Mouse (Mus musculus): Measurements from ENCODE around the gene Oxld1.

The Oxld1 gene

DNA sequence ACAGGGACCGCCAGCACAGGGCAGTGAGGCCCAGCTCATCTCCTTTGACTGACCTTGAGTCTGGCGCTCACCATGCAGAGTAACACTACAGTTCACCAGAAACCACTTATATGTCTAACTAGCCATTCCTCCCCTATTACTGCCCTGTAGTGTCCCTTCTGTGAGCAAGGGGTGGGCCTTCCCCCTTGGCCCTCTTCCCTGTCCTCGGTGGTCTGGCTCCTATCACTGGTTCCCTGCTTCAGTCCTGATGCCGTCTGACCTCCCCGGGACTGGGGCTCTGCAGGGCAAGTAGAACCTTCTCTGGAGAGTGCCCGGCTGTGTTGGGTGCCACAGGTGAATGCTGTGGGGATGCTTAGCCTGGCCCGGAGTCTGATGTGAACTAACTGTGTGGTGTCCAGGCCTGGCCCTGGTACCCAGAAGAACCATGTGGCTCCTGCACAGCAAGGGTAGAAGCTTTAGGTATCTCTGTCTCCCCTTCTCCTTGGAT lies 25.6 kb upstream of the Oxld1 start:
- DNase-seq (ENCODE audit: low spot score), result no peak

DNA sequence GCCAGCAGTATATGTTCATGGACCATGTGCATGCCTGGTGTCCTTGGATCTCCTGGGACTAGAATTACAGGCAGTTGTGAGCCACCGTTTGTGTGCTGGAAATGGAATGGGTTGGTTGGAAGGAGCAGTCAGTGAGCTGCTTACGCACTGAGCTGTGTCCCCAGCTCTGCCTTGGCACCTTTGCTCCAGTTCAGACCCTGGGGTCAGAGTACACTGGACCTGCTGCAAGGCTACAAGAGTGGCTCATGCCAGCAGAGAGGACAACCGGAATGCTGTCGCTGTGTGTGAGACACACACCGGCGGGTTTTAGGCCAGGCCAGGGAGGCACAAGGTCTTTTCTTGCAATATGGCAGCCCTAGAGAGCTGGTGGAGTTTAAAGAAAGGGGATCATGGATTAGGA lies 14.2 kb upstream of the Oxld1 start:
- DNase-seq (ENCODE audit: low spot score), result no peak

DNA sequence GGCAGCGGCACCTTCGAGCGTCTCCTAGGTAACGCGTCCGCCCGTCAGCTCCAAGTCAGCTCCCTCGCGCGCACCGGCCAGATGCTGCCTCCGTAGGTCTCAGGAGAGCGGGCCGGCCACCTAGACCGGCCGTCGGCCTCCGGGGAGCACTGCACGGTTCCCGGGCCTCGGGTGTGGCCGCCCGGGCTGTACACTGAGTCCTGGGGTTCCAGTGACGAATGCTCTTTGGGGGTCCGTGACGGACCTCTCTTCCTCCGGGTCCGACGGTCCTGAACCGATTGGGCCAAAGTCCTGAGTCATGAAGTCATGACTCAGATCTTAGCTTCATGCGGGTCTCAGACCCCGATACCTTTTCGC lies 9.8 kb upstream of the Oxld1 start:
- DNase-seq (ENCODE audit: low spot score), result no peak

DNA sequence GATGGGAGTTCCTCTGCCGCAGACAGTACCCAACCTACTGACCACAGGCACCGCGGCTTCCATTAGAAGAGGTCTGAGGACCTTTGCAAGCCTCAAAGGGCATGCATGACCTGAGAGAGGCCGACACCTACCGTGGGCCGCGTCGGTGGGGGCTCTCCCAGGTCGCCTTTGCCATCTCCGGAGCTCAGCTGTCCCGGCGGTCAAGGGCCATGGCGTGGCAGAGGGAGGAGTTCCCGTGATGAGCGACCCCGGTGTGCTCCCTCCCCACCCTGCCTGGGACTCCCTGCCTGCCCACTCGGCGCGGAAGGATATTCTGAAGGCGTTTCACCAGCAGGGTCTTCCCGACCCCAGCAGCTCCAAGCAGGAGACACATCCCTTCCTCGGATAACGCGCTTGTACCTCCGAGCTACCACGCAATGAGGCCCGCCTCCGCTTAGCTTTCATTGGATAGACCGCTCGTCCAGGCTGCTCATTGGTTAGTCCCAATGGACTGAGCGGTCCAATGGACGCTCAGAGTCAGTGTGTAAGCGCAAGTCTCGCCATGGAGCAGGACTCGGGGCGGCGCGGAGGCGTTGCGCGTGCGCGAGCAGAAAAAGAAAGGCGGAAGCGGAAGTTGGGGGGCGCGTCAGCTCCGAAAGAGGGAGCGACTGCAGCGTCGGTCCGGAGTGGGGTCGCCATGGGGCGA lies 9.3 kb upstream of the Oxld1 start, which contains the start of gene Arl16:
Gene Arl16 (minus strand): TSS at position 557 of the 685 bp plus-strand sequence.
- peak; percentile 94 for DNase-seq (ENCODE audit: low spot score)

DNA sequence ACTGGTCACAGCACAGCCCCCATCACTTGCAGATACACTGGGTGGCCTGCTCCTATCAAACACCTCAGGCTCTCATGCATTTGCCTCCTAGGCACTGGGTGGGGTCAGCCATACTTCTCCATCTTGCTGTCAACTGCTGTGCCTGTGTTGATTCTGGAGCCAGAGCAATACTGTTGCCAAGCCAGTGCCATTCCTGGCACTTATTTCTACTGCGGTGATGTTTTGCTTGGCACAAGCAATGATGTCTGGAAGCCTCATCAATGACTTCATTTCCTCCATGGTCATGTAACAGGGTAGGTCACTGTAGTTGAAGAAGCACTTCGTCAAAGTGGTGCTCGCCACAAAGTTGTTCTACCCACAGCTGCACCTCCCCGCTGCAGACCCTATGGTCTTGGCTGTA lies 7.7 kb upstream of the Oxld1 start:
- DNase-seq (ENCODE audit: low spot score), result no peak

DNA sequence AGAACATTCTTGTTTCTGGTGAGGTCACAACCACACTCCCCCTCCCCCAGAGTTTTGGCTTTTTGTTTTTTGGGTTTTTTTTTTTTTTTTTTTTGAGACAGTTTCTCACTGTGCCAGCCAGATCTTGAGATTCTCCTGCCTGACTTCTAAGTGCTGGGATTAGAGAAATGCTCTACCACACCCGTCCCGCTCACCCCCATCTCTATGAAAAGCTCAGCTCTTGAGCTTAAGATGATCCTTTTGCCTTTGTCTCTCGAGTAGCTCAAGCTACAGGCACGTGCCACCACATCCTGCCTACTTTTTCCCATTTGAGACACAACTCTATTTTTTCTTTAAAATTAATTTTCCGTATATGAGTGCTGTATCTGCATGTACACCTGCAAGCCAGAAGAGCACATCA lies 6.5 kb upstream of the Oxld1 start:
- no peak for DNase-seq (ENCODE audit: low spot score)

DNA sequence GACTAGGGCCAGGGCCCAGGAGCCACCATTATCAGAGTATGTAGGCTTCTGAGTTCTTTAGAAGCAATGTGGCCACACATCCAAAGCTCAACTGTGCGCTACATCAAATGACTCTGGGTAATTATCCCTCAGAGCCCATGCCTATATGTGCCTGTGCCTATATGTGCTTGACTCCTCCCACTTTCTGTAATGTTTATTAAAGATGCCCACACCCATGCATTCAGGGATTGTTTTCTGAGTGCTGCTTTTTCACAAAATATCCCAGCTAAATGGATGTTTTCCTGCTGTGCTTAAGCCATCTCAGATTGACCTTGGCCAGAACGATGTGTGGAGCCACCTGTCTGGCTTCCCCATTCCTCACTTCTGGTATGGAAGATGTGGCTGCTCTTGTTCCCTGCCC lies 5.7 kb upstream of the Oxld1 start:
- DNase-seq (ENCODE audit: low spot score), result no peak

DNA sequence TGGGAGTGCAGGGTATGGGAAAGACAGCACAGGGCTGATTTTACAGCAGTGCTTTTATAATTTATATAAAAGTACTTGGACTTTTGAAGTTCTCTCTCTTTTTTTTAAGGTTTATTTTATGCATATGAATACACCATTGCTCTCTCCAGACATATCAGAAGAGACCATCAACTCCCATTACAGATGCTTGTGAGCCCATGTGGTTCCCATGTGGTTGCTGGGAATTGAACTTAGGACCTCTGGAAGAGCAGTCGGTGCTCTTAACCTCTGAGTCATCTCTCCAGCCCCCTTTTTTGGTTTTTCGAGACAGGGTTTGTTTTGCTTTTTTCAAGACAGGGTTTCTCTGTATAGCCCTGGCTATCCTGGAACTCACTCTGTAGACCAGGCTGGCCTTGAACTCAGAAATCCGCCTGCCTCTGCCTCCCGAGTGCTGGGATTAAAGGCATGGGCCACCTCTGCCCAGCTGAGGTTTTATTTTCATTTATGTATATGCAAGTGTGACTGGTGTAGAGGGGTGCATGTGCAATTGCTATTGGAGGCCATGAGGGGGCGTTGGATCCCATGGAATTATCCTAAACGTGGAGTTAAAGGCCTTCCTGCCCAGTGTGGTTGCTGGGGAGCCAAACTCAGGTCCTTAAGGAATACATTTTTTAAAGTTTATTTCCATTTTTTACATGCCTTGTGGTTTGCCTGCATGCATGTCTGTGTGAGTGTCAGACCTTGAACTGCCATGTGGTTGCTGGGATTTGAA lies 1.2 kb upstream of the Oxld1 start:
- no peak for DNase-seq (ENCODE audit: low spot score)

DNA sequence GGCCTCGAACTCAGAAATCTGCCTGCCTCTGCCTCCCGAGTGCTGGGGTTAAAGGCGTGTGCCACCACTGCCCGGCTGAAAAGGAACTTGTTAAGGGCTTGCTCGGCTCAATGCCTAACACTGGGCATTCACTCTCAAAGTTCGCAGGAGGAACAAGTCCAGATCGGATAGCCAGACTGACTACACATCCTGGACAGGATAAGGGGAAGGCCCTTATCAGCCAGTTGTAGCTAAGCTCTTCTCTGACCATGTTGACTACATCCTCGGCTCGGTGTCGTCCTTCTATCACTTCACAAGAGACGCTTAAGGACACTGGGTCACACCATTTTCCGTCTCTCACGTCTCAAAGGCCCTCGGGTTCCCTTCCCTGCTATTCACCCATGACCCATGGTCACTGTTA lies 498 bp downstream of the Oxld1 start:
- no peak for DNase-seq (ENCODE audit: low spot score)

DNA sequence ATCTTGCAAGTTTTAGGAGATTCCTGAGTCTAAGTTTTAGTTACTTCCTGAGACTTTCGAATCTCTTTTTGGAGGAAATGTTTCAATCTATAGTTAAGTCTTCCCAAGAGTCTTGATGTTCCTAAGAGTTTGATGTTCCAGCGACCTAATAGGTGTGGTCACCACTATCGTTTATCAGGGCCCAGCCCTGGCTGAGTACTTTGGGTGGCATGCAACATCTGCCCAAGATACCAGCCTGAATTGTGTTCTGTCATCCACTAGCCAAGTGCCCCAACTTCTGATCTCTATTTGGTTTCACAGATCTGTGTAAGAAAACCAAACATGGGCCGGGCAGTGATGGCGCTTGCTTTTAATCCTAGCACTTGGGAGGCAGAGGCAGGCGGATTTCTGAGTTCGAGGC lies 2.5 kb downstream of the Oxld1 start:
- no peak for DNase-seq (ENCODE audit: low spot score)

DNA sequence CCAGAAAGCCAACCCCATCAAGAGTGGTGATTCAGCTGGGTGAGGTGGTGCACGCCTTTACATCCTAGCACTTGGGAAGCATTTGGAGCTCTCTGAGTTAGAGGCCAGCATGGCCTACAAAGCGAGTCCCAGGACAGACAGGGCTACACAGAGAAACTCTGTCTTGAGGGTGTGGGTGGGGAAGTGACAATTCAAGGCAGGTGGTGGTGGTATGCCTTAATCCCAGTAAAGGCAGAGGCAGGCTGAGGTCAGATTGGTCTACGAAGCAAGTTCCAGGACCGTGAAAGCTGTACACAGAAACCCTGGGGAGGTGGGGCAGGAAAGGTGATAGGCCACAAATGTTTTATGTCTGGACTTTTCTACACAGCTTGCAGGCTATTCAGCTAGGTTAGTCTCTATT lies 2.9 kb downstream of the Oxld1 start:
- DNase-seq (ENCODE audit: low spot score), result no peak

DNA sequence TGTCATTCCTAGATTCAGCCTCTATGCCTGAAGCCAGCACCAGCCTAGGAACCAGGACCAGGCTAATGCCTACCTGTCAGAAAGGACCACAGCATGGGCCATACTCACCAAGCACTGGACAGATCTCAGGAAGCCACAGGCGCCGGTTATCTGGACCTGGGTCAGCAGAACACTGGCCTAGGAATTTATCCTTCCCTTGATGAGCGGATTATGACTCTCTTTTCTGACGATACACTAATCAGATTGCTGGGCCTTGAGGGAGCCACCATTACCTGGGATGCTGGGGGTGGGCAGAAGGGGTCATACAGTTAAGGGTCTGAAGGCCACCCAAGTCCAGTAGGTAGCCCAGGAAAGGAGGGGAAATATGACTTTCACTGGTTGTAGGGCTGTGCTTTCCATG lies 4.6 kb downstream of the Oxld1 start, which contains the start of gene Pde6g:
Gene Pde6g (minus strand): TSS at position 195 of the 400 bp plus-strand sequence.
- no peak for DNase-seq (ENCODE audit: low spot score)

DNA sequence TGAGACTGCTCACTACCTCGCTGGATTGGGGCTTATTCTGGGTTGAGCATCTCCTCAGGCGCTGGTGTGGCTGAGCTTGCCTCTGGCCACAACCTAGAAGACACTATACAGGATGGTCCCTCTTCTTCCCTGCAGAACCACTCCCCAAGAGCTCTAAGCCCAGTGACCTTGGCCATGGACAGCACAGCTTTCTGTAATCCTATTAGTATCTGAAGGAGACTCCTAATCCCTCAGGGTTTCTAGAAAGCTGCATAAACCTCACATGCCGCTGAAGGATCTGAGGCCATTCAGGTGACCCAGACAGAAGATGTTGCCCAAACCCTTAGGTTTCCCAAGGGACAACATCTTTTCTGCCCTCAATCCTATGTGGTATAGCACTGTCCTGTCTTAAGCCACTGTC lies 5.6 kb downstream of the Oxld1 start:
- DNase-seq (ENCODE audit: low spot score), result no peak

DNA sequence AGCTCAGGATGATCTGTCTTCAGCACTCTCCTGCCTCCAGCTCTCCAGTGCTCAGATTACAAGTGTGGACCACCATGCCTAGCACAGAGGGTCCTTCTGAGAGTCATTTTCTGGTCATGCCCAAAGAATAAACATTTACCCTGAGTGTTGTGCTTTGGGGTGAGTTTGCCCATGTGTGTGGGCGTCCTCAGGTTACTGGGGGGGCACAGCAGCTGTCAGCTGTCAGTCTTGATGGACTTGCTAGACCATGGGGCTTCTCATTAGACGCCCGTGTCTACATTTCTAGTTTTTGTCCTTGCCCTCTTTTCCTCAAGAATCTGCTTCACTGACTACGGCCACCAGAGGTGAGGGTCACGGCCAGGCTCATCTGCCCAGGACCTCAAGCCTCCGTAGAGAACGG lies 10.7 kb downstream of the Oxld1 start:
- no peak for DNase-seq (ENCODE audit: low spot score)

DNA sequence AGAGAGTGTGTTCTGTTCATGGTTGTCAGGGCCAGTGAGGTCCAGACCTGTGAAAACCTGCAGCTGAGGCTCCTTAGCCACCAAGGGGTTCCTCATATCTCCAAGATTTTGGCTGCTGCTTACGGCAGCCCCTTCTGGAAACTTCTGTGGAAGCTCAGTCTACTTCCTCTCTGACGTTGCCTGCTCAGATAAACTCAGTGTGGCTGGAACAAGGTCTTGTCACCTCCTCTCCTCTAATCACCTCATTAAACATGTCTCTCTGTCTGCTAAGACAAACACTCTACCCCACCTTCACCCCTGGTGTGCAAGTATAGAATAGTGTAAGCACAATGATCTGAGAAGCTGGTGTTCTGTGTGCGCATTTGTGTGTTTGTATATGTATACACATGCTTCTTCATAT lies 12.4 kb downstream of the Oxld1 start:
- no peak for DNase-seq (ENCODE audit: low spot score)

DNA sequence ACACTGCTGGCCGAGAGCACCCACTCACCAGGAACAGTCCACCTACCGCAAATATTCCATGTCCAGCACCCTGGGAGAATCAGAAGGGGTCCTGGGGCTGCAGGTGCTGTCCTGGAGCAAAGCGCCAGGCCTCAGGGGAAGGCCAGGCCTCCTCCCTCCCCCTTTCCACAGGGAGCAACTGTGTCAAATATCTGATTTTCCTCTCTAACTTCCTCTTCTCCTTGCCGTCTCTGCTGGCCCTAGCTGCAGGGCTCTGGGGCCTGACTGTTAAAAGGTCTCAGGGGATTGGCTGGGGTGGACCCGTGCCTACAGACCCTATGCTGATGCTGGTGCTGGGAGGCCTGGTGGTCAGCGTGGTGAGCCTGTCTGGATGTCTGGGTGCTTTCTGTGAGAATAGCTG lies 13.8 kb downstream of the Oxld1 start:
- DNase-seq (ENCODE audit: low spot score), result no peak

DNA sequence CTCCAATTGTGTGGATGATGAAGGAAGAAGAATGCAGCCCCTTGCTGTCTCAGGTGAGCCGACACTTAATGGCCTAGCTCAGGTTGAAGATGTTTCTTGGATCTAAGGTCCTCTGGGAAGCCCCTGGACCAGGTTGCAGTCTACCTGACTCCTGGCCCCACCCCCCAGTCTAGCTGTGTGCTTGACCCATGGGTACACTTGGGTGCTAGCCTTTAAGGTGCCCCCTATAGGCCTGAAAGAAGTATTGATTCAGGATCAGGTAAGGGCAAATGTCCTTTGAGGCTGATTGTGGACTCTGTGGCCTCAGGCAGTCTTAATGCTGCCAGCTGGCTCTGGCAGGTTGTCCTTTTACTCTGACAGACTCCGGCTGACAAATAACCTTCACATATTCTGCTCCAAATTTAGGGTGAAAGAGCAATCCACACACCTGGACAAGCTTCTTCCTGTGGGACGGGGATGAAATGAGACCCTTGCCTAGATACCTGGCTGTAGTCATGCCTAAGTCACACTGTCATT lies 15.0 kb downstream of the Oxld1 start:
- no peak for DNase-seq (ENCODE audit: low spot score)

DNA sequence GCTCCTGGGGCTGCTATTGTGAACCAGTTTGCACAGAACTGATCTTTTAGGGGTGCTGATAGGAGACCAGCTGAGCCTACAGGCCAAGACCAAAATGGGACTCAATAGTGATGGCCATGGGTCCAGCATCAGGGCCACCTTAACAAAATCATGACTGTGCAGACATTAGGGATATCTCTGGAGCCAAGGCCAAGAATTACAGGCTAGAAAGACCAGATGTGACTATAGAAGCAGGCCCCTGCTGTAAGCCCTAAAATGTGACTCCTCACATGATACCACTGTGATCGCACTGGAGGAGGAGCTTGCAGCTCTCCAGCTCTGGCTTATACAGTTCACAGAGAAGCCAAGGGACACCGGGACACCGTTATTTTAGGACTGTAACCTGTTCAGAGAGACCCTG lies 15.5 kb downstream of the Oxld1 start, which contains the start of gene Tspan10:
Gene Tspan10 (plus strand): TSS at position 301 of the 400 bp plus-strand sequence.
- DNase-seq (ENCODE audit: low spot score), result no peak

DNA sequence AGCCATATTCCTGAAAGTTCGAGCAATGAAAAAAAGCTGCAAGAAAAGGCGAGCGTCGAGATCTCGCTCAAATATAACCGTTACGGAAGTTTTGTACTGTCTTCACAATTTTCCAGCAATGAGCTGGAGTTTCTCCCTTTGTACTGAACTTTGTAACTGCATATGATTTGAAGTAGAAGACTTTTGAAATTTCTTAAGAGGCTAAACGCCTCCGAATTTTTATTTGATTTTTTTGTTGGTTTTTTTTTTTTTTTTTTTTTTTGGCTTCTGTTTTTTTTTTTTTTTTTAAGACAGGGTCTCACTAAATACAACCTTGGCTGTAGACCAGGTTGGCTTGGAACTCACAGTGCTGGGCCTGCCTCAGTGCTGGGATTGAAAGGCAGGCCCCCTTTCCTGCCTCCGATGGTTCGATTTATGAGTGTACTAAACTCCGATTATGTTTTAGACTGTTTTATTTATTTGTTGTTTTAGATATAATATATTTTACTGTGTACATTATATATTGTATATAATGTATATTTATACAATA lies 19.9 kb downstream of the Oxld1 start:
- no peak for DNase-seq (ENCODE audit: low spot score)

DNA sequence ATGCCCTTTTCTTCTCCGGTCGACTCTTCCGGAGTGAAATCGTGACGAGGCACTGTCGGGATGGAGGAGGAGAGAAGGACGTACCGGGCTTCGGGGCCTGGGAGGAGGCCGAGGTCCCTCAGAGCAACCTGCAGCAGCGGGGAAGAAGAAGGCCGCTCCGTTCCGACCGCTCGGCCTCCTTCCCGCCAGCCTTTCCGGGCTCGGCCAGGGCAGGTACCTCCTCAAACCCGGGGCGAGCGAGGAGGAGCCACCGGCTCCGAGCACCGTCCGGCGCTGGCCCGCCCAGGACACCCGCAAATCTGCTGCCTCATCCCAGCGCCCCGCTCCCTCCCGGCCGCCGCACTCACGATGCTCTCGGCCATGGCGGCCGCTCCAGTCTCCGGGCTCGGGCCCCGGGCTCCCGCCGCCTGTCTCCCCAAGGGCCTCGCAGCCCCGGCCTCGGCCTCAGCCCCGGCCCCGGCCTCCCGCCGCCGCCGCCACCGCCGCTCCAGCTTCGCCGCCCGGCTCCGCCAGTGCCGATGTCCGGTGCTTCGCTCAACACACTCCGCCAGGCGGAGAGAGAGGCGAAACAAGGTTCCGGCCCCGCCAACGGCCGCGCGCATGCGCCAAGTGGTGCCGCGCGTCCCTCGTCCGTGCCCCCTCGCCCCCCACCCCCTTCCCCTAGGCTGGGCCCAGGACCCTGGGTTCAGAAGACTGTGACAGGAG lies 20.6 kb downstream of the Oxld1 start, which contains the start of gene Nploc4:
Gene Nploc4 (minus strand): TSS at position 557 of the 705 bp plus-strand sequence.
- peak; percentile 93 for DNase-seq (ENCODE audit: low spot score)

DNA sequence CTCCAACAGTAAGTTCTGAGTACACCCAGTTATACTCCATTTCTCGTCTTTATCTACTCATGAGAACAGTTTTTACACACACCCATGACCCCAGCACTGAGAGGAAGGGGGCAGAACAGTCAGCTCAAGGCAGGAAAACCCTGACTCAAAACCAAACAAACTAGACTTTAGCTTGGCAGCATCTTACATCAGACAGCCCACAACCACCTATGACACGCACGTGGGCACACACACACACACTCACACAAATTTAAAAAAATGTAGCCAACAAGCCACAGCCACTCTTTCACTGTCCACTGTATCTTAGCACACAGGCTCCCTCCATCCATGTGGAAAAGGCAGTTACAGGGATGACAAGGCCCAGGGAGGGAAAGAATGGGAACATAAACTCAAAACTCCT lies 31.1 kb downstream of the Oxld1 start:
- no peak for DNase-seq (ENCODE audit: low spot score)

DNA sequence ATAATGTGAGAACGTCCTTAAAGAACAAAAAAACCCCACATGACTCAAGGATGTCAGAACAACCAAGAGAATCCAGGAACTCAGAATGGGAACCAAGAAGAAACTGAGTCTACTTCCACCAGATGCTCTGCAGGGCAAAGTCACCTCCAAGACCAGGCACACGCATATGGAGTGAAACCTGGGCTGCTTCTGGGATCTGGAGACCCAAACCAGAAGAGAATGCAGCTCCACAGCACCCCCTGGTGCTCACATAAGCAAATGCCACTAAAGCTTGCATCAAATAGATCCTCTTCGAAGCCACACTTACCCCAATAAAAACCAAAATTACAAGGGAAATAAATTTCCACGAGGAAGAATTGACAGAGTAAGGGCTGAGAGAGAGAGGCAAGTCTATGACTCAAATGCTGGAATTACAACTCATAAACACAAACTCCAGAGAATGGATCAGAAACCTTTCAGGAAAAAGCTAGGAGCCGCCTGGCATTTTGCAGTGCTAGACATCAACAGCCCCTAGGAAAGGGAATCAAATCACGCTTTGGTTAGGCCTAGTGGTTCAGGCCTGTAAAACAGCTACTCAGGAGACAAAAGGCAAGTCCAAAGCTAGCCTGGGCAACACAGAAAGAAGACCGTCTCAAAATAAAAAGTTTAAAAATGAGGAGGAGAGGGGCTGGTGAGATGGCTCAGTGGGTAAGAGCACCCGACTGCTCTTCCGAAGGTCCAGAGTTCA lies 34.1 kb downstream of the Oxld1 start:
- DNase-seq (ENCODE audit: low spot score), result peak; percentile 84
